Mouse (Mus musculus) midbrain, postnatal 0 days (tissue): ENCODE results near the gene Tgfbr1. TPM values are rescaled to one million over a fixed set of nuclear protein-coding genes. Genes with fewer than 3 reads are reported as not detected.
A peak's percentile ranks its signal among the peaks of the same experiment; 100 is the strongest.

Experiments
- ATAC-seq: fragments of 200-750 bp; cut with Nextera tagmentation; 2 replicates; pipeline ENCODE4 v1.8.0; 2017; ENCODE audit warnings: moderate number of reproducible peaks, mild to moderate bottlenecking, moderate TSS enrichment, moderate library complexity; ENCODE audit not compliant: low FRiP score
- DNase-seq: peaks from one replicate; pipeline ENCODE4 v3.0.0-alpha.2; 2015; ENCODE audit warnings: low spot score
- H3K27ac ChIP-seq: fragments of 300-500 bp; sonication (generic); 2 replicates; pipeline ENCODE4 v1.5.1; 2014; ENCODE audit warnings: low read depth, mild to moderate bottlenecking, low read length, mixed read lengths
- H3K27me3 ChIP-seq: fragments of 300-500 bp; sonication (generic); 2 replicates; pipeline ENCODE4 v1.6.1; 2014; ENCODE audit warnings: low read length, control low read depth, mixed read lengths; ENCODE audit not compliant: insufficient read depth
- H3K36me3 ChIP-seq: fragments of 300-500 bp; sonication (generic); 2 replicates; pipeline ENCODE4 v1.6.1; 2014; ENCODE audit warnings: low read length, control low read depth, mixed read lengths; ENCODE audit not compliant: insufficient read depth
- H3K4me1 ChIP-seq: fragments of 300-500 bp; sonication (generic); 2 replicates; pipeline ENCODE4 v1.6.1; 2014; ENCODE audit warnings: mild to moderate bottlenecking, control low read depth, antibody characterized with exemption, low read length, mixed read lengths; ENCODE audit not compliant: insufficient read depth
- H3K4me2 ChIP-seq: fragments of 300-500 bp; sonication (generic); 2 replicates; pipeline ENCODE4 v1.6.1; 2014; ENCODE audit warnings: low read depth, mild to moderate bottlenecking, low read length, mixed read lengths; ENCODE audit not compliant: poor library complexity, severe bottlenecking
- H3K4me3 ChIP-seq: fragments of 300-500 bp; sonication (generic); 2 replicates; pipeline ENCODE4 v1.5.1; 2014; ENCODE audit warnings: low read depth, mild to moderate bottlenecking, low read length, moderate library complexity
- H3K9ac ChIP-seq: fragments of 300-500 bp; sonication (generic); replicated peaks from 2 replicates; pipeline ENCODE4 v1.6.1; 2014; ENCODE audit warnings: mild to moderate bottlenecking, low read length, moderate library complexity, mixed read lengths; ENCODE audit not compliant: poor library complexity, severe bottlenecking
- H3K9me3 ChIP-seq: fragments of 300-500 bp; sonication (generic); 2 replicates; pipeline ENCODE4 v1.6.1; 2016; ENCODE audit warnings: low read length, control low read depth
- CTCF ChIP-seq: IDR thresholded peaks from 2 replicates; pipeline ENCODE4 v1.5.1; 2016; ENCODE audit warnings: antibody characterized with exemption, mild to moderate bottlenecking
- WGBS: fragments of 180-500 bp; shearing (Covaris S2); extraction: QIAGEN DNeasy Blood & Tissue Kit; methylation state at CpG from one replicate; pipeline ENCODE4 v1.1.7; 2014; 5-methylcytosine and 5-hydroxymethylcytosine counted together
- polyA plus RNA-seq: library from polyadenylated mRNA; unstranded; fragments of >200 nt; fragmentation: Nextera tagmentation; extraction: Ambion mirVana; gene quantifications from 2 replicates; pipeline ENCODE4 v1.2.1, GENCODE M21; 2015
- total RNA-seq: library from RNA; depleted of rRNA; stranded (reverse); fragments of >200 nt; gene quantifications from 2 replicates; pipeline ENCODE4 v1.2.3, GENCODE M21; 2014

Gene Tgfbr1
- total and polyA plus RNA-seq, 2 experiments from 2014 or later: 16.1 to 30.7 TPM

DNA sequence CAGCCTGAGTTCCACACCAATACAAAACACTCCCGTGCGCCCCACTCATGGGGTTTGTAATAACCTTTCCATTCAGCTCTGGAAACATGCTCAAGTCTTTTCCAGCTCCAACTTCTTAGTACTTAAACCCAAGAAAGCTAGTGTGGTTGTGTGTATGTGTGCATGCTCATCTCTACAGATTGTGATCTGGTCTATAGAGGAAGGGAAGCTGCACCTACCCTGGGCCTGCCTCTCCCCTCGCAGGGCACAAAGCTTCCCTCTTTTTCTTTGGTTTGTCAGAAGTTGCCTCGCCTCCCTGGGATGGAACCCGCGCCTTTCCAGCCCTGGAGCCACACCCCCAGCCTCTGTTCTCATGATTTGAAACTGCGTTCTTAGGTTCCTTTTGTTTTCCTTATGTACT, 67.2 kb downstream of the Tgfbr1 start:
- DNase-seq (no peak), ATAC-seq (no peak)
- Histone ChIP-seq H3K4me2 (no peak overlapping the region), H3K4me3 (no peak overlapping the region), H3K27ac (no peak overlapping the region), H3K9me3 (no peaks in the 10 kb centered on the region), H3K36me3 (no peaks in the 10 kb centered on the region), H3K27me3 (no peaks in the 10 kb centered on the region), H3K4me1 (no peaks in the 10 kb centered on the region), H3K9ac (no peak overlapping the region)
- 46% methylated on average over 7 of the region's 7 CpGs for WGBS
- no peak for TF ChIP-seq CTCF

DNA sequence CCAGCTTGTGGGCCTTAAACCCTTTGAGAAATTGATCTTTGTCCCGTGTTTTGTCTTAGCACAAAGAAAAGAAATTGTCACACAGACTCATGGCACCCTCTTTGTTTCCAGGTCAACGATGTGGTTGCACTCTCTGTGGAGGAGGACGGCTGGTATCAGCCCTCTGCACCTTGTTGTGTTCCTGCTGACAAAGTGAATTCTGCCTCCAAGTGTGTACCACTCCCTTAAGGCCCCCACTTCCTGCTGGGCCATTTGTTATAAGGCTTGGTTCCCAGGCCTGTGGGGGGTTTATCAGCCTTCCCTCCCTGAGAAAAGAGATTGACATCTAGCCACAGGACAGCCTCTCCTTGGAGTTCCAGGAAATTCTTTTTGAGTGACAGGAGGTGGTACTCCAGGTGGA, 69.2 kb downstream of the Tgfbr1 start:
- 29% methylated on average over 3 of the region's 3 CpGs for WGBS

DNA sequence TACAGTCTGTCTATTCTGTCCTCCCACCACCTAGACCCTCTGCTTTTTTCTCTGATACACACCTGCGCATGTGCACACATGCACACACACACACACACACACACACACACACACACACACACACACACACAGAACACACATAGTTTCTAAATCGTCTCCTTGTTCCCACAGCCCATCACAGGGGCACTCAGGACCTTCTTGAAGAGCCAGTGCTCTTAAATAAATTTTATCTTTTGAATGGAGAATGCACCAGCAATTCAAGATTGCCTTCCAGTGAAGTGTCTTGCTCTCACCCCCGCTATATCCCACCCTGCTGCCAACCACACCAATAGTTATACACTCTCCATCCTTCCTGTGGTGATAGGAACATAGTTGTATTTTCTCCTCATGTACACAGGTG, 69.9 kb downstream of the Tgfbr1 start:
- DNase-seq: no peak

More for the DNA sequence above, 69.2 kb downstream of the Tgfbr1 start:
- Histone ChIP-seq H3K4me2 (no peak overlapping the region), H3K36me3 (no peaks in the 10 kb centered on the region), H3K4me3 (no peak overlapping the region), H3K4me1 (no peaks in the 10 kb centered on the region), H3K9me3 (no peaks in the 10 kb centered on the region), H3K27me3 (no peaks in the 10 kb centered on the region), H3K27ac (no peak overlapping the region), H3K9ac (no peak overlapping the region)
- TF ChIP-seq CTCF: no peak
- DNase-seq: no peak
- ATAC-seq: no peak

DNA sequence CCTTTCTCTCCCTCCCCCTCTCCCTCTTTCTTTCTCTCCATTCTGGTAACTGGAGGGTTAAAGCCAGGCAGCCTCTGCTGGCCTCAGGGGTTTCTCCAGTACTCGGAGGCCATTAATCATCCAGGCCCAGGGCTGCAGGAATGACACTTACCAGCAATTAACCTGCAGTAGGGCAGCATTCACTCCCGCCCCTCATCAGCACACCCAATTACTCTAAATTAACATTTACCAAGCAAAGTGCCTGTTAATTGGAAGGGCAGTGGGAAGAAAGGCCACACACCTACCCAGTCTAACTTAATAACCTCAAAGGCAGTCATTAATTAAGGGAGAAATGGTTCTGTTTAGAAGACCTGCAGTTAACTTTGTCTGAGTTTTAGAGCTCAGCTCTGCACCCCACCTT, 71.4 kb downstream of the Tgfbr1 start:
- 23% methylated on average over 2 of the region's 2 CpGs for WGBS
- DNase-seq: peak; percentile 26
- H3K9me3 ChIP-seq: 0 out of 2 replicates have a peak, but pooled peaks cover 5% of the 10 kb centered on the region
- ATAC-seq: no peak
- H3K4me3 ChIP-seq: no peak overlapping the region
- no peak overlapping the region for H3K4me2 ChIP-seq
- no peaks in the 10 kb centered on the region for H3K27me3 ChIP-seq
- H3K36me3 ChIP-seq: no peaks in the 10 kb centered on the region
- H3K4me1 ChIP-seq: no peaks in the 10 kb centered on the region
- no peak for TF ChIP-seq CTCF
- H3K27ac ChIP-seq: no peak overlapping the region
- no peak overlapping the region for H3K9ac ChIP-seq

More for the DNA sequence above, 69.9 kb downstream of the Tgfbr1 start:
- Histone ChIP-seq H3K36me3 (no peaks in the 10 kb centered on the region), H3K27me3 (no peaks in the 10 kb centered on the region), H3K4me2 (no peak overlapping the region), H3K27ac (no peak overlapping the region), H3K9me3 (no peaks in the 10 kb centered on the region), H3K4me3 (no peak overlapping the region), H3K9ac (no peak overlapping the region), H3K4me1 (no peaks in the 10 kb centered on the region)
- no peak for ATAC-seq
- TF ChIP-seq CTCF: no peak
- WGBS: 93% methylated on average over 3 of the region's 3 CpGs

DNA sequence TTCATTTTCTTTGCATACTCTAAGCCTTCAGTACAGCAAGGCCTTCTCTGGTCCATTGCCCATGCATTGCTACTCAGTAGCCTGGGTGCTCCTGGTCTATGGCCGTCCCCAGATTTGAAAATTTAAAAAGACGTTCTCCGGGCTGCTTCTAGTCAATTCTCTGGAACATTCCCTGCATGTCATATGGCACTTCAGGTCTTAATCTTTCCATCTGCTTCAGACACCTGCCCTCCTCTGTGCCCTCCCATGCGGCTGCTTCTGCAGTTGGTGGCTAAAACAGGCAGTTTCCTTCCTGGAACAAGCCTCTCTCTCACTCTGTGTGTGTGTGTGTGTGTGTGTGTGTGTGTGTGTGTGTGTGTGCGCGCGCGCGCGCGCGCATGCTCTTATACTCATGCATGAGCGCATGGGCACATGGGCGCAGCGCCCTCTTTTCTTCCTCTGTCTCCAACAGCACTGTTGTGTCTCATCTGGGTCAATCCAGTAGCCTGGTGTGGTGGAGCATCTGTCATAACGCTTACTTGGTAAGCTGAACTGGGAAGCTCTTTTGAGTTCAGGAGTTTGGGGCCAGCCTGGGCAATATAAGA, 72.3 kb downstream of the Tgfbr1 start:
- ATAC-seq: no peak

DNA sequence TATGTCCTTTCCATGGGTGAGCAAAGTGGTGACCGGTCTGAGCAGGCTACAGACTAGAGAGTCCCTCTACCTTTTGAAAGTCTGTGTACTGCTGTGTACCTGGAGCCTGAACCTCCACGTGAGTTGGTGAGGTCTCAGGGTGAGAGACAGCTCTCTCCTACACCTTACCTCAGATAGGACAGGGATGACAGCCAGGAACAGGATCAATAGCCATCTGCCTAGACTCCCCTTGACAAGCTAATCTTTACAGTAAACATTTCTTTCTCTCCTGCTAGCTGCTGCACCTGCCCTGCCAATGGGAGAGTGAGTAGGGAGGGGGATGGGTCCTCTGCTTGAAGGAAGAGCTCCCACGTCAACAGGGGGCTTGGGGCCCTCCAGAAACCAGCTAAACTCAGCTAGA, 74.6 kb downstream of the Tgfbr1 start:
- no peak for TF ChIP-seq CTCF
- H3K4me2 ChIP-seq: no peak overlapping the region
- no peak overlapping the region for H3K27ac ChIP-seq
- H3K4me1 ChIP-seq: no peaks in the 10 kb centered on the region
- ATAC-seq: no peak
- H3K27me3 ChIP-seq: no peaks in the 10 kb centered on the region
- no peak overlapping the region for H3K4me3 ChIP-seq
- H3K9me3 ChIP-seq: 0 out of 2 replicates have a peak, but pooled peaks cover 5% of the 10 kb centered on the region
- H3K36me3 ChIP-seq: no peaks in the 10 kb centered on the region
- 74% methylated on average over 3 of the region's 3 CpGs for WGBS
- H3K9ac ChIP-seq: no peak overlapping the region
- DNase-seq: no peak

More for the DNA sequence above, 72.3 kb downstream of the Tgfbr1 start:
- Histone ChIP-seq H3K9ac (no peak overlapping the region), H3K36me3 (no peaks in the 10 kb centered on the region), H3K27me3 (no peaks in the 10 kb centered on the region), H3K27ac (no peak overlapping the region), H3K4me2 (no peak overlapping the region), H3K4me3 (no peak overlapping the region), H3K4me1 (no peaks in the 10 kb centered on the region), H3K9me3 (0 out of 2 replicates have a peak, but pooled peaks cover 5% of the 10 kb centered on the region)
- no peak for TF ChIP-seq CTCF
- DNase-seq: no peak
- WGBS: 90% methylated on average over 16 of the region's 16 CpGs
